7 mouse cellular contexts compared by ENCODE assay signal in genomic region chr11:51916033-51916929, GRCm38 (mm10). TPM values are rescaled to one million over a fixed set of nuclear protein-coding genes. Genes with fewer than 3 reads are reported as not detected.
DNase-seq lines count a peak whose midpoint lies in the region; ATAC-seq lines count a peak whose summit lies in the region.

No protein-coding gene starts in this region.

- DNase-seq in ZHBTc4 (ENCODE audit: low read depth, low spot score): peak; percentile 88
- DNase-seq in embryo, embryonic 10 days (ENCODE audit: low spot score): peak; percentile 61
- DNase-seq in gastrocnemius, postnatal 36 days: peak; percentile 93 to 100
- DNase-seq in left cerebral cortex, postnatal 25 days (ENCODE audit: low spot score in 2 of 2): peak; percentile 81 to 82
- peak; percentile 65 for DNase-seq in mesoderm, embryonic 11.5 days (ENCODE audit: low read depth, low spot score)
- peak; percentile 84 for DNase-seq in right cerebral cortex, postnatal 36 days (ENCODE audit: low spot score in 2 of 2)

- peaks cover 11% of the 10 kb centered on the region for H3K4me1 ChIP-seq in intestine, embryonic 16.5 days (ENCODE audit: control insufficient read depth, insufficient read depth, low read length)

- H3K27me3 ChIP-seq in intestine, embryonic 16.5 days (replicated peaks; ENCODE audit: control insufficient read depth, insufficient read depth, low read length): no peaks in the 10 kb centered on the region

- peak; percentile 88 for ATAC-seq in intestine, embryonic 16.5 days

- peak overlapping the region; percentile 44 for H3K4me3 ChIP-seq in intestine, embryonic 16.5 days (ENCODE audit: low read length)

- H3K4me2 ChIP-seq in intestine, embryonic 16.5 days (ENCODE audit: low read depth, low read length): peak overlapping the region; percentile 76

- H3K9me3 ChIP-seq in intestine, embryonic 16.5 days (ENCODE audit: control insufficient read depth, low read length): no peaks in the 10 kb centered on the region

- WGBS in intestine, embryonic 16.5 days: 1% methylated on average over 29 of the region's 29 CpGs

- peak overlapping the region; percentile 63 for H3K9ac ChIP-seq in intestine, embryonic 16.5 days (ENCODE audit: low read depth, low read length)

- peak overlapping the region; percentile 89 for H3K27ac ChIP-seq in intestine, embryonic 16.5 days (ENCODE audit: low read length)

- intact Hi-C loops in gastrocnemius, postnatal 36 days (cut with DNase I): loop anchor here (1.0 kb wide), 1 partner anchor 59 kb away; the partner anchor contains the start of gene Jade2
- intact Hi-C loops in left cerebral cortex, postnatal 25 days (cut with DNase I): loop anchor here (1.0 to 5.0 kb wide), 2 partner anchors 51 to 58 kb away; partner anchors contain the start of gene Cdkn2aipnl

- no peaks in the 10 kb centered on the region for H3K36me3 ChIP-seq in intestine, embryonic 16.5 days (ENCODE audit: control insufficient read depth, insufficient read depth, low read length)

RNA-seq across cellular contexts. Expression of gene Cdkn2aipnl, which starts 51.2 kb away (rescaled TPM):
- 10 to 100 TPM; 20.1 to 21.9 TPM for total RNA-seq in gastrocnemius, postnatal 36 days (2021)
- polyA plus RNA-seq in intestine, embryonic 16.5 days (2015; fragmentation: Nextera tagmentation; extraction: Ambion mirVana): 81.5 and 87.0 TPM in 2 replicates
- total RNA-seq in left cerebral cortex, postnatal 25 days (2021): 10 to 100 TPM; 31.8 to 35.6 TPM

RNA-seq across cellular contexts. Expression of gene Jade2, which starts 58.8 kb away (rescaled TPM):
- 1 to 10 TPM; 3.6 to 4.4 TPM for total RNA-seq in gastrocnemius, postnatal 36 days (2021)
- 1.3 and 1.5 TPM in 2 replicates for polyA plus RNA-seq in intestine, embryonic 16.5 days (2015; fragmentation: Nextera tagmentation; extraction: Ambion mirVana)
- total RNA-seq in left cerebral cortex, postnatal 25 days (2021): 10 to 100 TPM; 28.7 to 34.5 TPM

Comparison
In these comparisons a context has a peak if more than half of its experiments do, and no peak if none do; other contexts are left out.
1. Peak in every context shown above with its lines: DNase-seq, ATAC-seq, H3K4me3 ChIP-seq and H3K27ac ChIP-seq.
2. RNA of gene Jade2, which starts 58.8 kb away (total RNA-seq): 28.7 to 34.5 TPM in left cerebral cortex, postnatal 25 days; 3.6 to 4.4 TPM in gastrocnemius, postnatal 36 days; every median in the first group is over 4 times any median in the second.